Mouse (Mus musculus) T-helper 1 cell (primary cell): ENCODE measurements at regions not wholly inside any gene's neighbourhood (a gene's known extent, or its start where the extent isn't known, plus 50 kb on each side); places are given as distances from the start of the nearest gene placed in this dataset.

Experiments
- in situ Hi-C: fragments of 300-600 bp; cut with MboI, MseI; formaldehyde crosslinking; loops from one replicate; pipeline ENCODE4 v1.15.1; 2025; ENCODE audit warnings: high pct_unique_total_duplicates

DNA sequence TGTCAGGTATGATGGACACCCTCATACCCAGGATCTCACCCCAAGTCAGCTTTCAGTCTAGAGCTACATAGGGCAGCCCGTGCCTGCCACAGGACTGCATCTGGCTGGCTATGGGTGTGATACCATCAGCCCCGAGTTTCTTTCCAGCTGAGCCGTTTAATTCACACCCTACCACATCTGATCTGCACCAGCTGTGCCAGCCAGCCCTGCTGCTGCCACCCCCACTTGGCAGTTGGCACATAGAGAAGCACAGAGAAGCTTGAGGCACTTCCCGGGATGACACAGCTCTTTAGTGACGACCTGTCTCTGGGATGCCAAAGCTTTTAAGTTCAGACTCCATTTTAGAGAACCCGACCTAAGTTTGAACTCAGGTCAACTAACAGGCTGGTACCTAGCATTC is 51.8 kb upstream of the Zdhhc25 start:
- in situ Hi-C loops, result no loop called here
